Mouse (Mus musculus): ENCODE results near the gene Calcr.

DNA sequence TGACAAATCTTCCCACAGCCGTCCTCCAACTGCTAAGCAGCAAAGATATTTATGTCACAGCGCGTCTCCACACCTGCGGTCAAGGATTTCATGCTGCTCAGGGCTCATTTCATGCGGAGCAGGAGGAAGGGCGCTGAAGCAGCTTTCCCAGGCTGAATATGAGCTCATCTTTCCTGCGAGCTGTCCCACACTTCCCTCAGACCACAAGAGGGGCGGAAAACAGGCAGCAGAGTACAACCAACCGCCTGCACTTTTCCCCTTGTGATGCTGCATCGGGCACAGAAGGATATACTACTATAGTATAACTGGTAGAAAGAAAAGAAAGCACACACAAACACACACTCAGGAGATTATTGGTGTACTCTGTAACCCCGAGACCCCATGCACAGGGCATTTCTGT is 23.2 kb downstream of the Calcr start:
- no peak for TF ChIP-seq CTCF (IDR thresholded peaks at IDR 0.05; ENCODE audit: control insufficient read depth, insufficient read depth, insufficient read length)
- TF ChIP-seq CEBPB (IDR thresholded peaks at IDR 0.05; ENCODE audit: low read depth) = no peak
- no peak for TF ChIP-seq MYOG (IDR thresholded peaks at IDR 0.05; ENCODE audit: control insufficient read depth, extremely low read depth, insufficient read length)
- no peak for TF ChIP-seq MAX (IDR thresholded peaks at IDR 0.05)
- no peak for TF ChIP-seq MYOD1 (IDR thresholded peaks at IDR 0.05; ENCODE audit: control insufficient read depth, insufficient read length, low read depth)

Measured in C2C12 (cell line).